Mouse (Mus musculus): ENCODE measurements around the gene Trp53i11. TPM values are rescaled to one million over a fixed set of nuclear protein-coding genes. Genes with fewer than 3 reads are reported as not detected.

Gene Trp53i11
- polyA plus RNA-seq, 1 experiment from 2014 or later: 165 TPM

Other genes with a start within 250 kb of the Trp53i11 start
- 2.4 and 2.6 TPM in 2 replicates for gene Prdm11, start 141.4 kb upstream of the Trp53i11 start, polyA plus RNA-seq (2014; fragmentation: Nextera tagmentation; extraction: Ambion mirVana)
- gene Tspan18, start 147.0 kb downstream of the Trp53i11 start, polyA plus RNA-seq (2014; fragmentation: Nextera tagmentation; extraction: Ambion mirVana): 21.2 and 27.8 TPM in 2 replicates

Measured in midbrain, embryonic 14.5 days (tissue).